Mouse (Mus musculus): Measurements from ENCODE around the gene Prkaca. TPM values are rescaled to one million over a fixed set of nuclear protein-coding genes. Genes with fewer than 3 reads are reported as not detected.

The Prkaca gene
- polyA plus RNA-seq (2012), result 53.2 and 56.2 TPM in 2 replicates

DNA sequence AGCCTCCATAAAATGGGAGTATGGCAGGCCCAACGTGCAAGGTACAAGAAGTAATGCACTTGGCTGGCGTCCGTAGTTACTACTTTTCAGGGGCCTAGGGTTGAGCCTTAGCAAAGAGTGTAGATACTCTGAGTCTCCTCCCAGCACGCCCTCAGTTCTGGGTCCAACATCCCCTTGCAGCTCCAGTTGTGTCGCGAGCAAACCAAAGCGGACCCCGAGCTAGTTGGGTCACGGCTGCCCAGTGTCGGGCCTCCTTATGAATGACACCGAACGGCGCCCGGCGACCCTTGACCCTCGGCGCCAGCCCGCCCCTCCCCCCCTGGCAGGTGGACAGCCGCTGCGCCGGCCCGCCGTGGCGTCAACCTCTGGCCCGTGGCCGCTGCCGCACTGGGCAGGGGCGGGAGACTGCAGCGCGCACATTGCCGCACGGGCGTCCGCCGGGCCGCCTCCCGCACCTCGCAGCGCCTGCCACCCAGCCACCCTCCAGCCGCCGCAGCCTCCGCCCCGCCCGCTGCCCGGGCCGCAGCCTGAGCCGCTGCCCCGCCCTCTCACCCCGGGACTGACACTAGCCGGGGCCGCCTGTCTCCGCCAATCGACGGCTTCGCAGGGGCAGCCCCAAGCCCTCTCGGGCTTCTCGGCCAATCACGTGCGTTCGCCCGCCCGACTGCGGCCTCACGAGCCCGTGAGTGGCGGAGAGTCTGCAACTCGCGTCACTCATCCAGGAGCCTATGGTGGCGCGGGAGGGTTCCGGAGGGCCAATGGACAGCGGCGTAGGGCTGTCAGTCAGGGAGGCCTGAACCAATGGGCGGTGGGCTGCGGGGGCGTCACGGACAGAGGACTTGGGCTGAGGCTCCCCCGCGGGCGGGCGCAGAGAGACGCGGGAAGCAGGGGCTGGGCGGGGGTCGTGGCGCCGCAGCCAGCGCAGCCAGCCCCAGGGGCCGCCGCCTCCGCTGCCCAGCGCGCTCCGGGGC lies at the start of gene Prkaca:
Gene Prkaca (plus strand): TSS at position 844 of the 971 bp plus-strand sequence.
- no peak for TF ChIP-seq GATA1 (IDR thresholded peaks at IDR 0.05; ENCODE audit: low read length)

DNA sequence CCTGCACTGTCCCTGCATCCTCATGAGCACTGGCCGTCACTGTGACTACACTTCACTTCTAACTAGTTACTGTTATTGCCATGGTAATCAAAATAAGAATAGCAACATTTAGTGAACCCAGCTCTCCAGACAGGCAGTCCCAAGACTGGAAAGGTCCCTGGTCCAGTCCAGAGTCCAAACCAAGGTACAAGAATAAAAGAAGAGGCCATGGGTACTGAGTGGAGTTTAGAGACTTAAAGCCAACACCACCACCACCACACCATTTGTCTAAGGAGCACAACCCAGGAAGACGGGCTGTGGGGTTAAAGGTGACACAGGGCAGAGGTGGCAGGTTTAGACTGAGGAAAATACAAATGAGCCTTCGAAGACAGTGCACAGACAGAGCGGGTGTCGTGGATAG lies 48.2 kb upstream of the Prkaca start:
- no peak for TF ChIP-seq GATA1 (IDR thresholded peaks at IDR 0.05; ENCODE audit: low read length)

DNA sequence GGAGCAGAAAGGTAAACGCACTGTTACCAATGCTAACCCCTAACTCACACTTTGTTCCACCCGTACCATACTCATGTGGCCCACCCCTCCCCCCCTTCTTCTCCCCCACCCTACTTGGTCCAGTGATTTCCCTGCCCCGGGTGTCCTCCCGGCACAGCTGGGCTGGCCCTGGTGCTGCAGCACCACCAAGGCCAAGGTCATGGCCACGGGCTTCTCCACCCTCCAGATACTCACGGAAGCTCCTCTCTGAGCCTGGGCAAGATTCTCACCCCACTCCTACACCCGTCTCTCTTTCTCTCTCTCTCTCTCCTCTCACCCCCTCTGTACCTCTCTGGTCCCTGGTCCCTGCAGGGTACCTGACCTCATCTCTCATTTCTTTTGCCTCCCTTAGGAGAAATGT lies 46.5 kb upstream of the Prkaca start:
- TF ChIP-seq GATA1 (IDR thresholded peaks at IDR 0.05; ENCODE audit: low read length), result no peak

DNA sequence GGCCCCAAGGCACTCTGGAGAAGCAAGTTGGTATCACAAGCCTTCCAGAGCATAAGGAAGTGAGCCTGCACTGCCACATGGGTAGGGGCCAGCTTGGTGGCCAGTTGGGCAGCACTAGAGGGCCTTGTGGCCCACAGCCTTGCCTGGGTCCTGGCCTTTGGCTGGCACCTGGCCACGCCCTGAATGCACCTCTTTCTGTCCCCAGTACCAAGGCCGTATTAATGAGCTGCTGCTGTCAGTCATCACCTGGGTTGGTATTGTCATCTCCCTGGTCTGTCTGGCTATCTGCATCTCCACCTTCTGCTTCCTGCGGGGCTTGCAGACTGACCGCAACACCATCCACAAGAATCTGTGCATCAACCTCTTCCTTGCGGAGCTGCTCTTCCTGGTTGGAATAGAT lies 38.6 kb upstream of the Prkaca start:
- no peak for TF ChIP-seq GATA1 (IDR thresholded peaks at IDR 0.05; ENCODE audit: low read length)

DNA sequence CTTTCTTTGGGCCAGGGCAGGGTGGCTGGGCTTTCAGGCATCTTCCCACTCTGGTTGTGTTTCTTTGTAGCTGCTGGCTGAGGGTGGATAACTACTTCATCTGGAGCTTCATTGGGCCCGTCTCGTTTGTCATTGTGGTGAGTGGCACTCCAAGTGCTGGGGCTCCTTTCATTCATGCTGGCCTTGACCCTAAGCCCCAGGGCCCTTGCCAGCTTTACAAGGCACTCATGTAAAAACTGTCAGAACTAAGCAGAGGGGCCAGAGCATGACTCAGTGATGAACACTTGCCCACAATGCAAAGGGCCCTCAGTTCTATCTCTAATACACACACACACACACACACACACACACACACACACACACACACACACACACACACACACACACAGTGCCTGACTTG lies 37.8 kb upstream of the Prkaca start:
- TF ChIP-seq GATA1 (IDR thresholded peaks at IDR 0.05; ENCODE audit: low read length), result no peak

DNA sequence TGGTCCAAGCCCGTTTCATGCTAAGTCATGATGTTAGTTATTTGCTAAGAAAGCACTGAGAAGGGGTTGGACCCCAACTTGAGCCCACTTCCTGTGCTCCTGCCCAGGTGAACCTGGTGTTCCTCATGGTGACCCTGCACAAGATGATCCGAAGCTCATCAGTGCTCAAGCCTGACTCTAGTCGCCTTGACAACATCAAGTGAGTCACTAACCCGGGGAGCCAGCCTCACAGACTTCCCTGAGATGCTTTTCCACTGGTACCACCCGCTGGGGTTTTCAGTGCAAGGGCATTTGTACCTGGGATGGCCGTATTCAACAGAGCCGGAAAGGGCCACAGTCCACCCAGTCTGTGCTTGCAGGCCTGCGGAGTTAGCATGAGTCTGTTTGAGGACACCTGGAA lies 37.4 kb upstream of the Prkaca start:
- no peak for TF ChIP-seq GATA1 (IDR thresholded peaks at IDR 0.05; ENCODE audit: low read length)

DNA sequence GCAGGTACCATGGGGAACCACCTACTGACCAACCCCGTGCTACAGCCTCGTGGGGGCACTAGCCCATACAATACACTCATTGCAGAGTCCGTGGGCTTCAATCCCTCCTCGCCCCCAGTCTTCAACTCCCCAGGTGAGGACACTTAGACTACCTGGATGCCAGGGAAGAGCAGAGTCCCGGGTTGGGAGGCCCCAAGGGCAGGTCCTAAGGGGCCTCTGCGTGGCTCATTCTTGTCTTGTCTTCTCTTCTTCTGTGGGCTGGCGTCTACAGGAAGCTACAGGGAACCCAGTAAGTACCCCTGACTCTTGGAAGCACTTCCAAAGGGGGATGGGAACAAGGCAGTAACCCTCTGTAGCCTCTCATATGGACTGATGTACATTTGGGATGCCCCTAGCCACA lies 35.1 kb upstream of the Prkaca start:
- TF ChIP-seq GATA1 (IDR thresholded peaks at IDR 0.05; ENCODE audit: low read length), result no peak

DNA sequence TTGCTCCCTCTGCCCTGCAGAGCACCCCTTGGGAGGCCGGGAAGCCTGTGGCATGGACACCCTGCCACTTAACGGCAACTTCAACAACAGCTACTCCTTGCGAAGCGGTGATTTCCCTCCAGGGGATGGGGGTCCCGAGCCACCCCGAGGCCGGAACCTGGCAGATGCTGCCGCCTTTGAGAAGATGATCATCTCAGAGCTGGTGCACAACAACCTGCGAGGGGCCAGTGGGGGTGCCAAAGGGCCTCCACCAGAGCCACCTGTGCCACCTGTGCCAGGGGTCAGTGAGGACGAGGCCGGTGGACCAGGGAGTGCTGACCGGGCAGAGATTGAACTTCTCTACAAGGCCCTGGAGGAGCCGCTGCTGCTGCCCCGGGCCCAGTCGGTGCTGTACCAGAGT lies 34.5 kb upstream of the Prkaca start:
- TF ChIP-seq GATA1 (IDR thresholded peaks at IDR 0.05; ENCODE audit: low read length), result no peak

DNA sequence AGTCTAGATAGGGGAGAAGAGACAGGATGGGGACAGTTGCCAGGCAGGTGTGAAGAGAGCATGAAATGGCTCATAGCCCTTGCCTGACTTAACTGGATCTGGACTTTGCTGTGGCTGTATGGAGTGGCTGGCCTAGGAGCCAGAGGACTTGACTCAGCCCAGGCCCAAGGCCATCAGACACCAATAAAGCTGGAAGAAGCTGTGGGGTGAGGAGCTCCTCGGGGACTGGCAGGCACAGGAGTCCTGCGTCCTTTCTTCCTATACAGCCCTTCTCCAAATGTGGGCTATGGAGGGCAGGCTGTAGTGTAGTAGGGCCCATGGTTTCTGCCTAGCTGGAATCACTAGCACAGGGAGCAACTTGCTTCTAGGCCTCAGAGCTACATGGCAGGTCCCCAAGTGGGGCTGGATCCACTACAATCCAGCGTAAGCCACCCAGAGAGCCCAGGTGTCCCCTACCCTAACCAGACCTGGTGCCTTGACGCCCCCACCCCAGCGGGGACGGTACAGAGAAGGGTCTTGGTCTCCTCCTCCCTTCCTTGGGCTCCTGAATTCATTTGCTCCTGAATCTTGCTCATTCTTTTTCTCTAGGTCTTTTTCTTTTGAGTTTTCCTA lies 31.6 kb upstream of the Prkaca start:
- no peak for TF ChIP-seq GATA1 (IDR thresholded peaks at IDR 0.05; ENCODE audit: low read length)

DNA sequence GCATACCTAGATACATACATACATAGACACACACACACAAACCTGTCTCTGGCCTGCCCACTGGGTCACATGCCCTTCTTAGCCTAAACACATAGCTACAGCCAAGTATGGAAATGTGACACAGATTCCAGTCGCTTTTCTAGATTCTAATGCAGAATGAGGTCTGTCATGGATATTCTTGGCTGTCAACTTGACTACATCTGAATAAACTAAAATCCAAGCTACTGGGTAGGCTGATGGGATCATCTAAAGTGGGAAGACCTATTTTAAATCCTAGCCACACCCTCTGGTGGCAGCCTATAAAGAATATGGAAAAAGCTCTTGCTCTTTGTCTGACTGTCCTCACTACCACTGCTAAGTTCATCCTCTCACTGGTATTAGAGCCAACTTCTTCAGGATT lies 30.3 kb upstream of the Prkaca start:
- no peak for TF ChIP-seq GATA1 (IDR thresholded peaks at IDR 0.05; ENCODE audit: low read length)

DNA sequence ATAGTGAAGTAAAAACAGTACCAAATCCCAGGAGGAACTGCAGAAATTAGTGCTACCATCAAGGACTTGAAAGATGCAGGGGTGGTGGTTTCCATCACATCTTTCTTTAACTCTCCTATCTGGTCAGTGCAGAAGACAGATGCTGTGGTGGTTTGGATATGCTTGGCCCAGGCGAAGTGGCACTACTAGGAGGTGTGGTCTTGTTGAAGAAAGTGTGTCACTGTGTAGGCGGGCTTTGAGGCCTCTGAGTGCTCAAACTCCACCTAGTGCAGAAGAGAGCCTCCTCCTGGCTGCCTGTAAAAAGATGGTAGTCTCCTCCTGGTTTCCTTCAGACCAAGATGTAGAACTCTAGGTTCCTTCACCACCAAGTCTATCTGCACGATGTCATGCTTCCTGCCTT lies 27.3 kb upstream of the Prkaca start:
- TF ChIP-seq GATA1 (IDR thresholded peaks at IDR 0.05; ENCODE audit: low read length), result no peak

DNA sequence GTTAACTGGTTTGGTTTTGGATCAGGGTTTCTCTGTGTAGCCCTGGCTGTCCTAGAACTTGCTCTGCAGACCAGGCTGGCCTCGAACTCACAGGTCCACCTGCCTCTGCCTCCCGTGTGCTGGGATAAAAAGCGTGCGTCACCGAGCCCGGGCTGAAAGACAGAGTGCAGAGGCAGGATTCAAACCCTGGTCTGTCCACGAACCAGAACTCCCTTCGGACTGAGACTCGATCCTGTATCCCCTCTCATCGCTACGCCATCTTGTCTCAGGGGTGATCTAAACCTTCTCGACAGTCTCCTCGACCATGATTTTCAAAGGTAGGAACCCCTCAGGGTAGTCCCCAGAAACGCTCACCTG lies 18.1 kb upstream of the Prkaca start:
- no peak for TF ChIP-seq GATA1 (IDR thresholded peaks at IDR 0.05; ENCODE audit: low read length)

DNA sequence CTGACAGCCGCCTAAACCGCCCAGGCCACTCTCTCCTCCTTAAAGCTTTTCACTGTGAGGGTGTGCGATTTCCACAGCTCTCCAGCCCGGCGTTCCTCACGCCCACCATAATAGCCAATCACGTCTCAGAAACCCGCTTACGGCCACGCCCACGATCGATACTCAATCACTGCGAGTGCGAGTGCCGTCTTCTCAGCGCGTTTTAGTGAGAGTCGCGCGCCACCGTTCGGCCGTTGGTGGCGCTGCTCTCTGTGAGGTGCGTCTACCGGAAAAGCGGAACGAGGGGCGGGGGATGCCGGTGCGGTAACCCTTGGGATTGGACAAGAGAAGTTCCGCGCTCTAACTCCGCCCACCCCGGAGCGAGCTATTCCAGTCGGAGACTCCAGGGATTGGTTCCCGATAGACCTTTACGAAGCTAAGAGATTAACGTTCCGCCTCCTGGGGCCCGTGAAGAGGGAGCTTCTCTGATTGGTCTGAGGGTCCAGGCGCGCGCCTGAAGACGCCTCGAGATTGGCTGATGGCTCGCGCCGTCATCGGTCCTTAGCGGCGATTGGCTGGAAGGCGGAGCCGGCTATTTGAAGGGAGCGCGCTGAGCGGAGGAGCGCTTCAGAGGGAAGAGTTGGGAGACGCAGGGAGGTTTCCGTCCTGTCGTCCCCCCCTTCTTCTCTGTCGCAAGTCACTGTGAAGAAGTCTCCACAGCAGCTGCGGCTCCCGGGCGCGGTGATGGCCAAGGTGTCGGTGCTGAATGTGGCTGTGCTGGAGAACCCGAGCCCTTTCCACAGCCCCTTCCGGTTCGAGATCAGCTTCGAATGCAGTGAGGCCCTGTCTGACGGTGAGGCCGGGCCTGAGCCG lies 17.5 kb upstream of the Prkaca start, which contains the start of the genes Gm10644 and Asf1b:
Gene Gm10644 (minus strand): TSS at position 100 of the 852 bp plus-strand sequence.
Gene Asf1b (plus strand): TSS at position 402 of the 852 bp plus-strand sequence.
- TF ChIP-seq GATA1 (IDR thresholded peaks at IDR 0.05; ENCODE audit: low read length), result no peak

DNA sequence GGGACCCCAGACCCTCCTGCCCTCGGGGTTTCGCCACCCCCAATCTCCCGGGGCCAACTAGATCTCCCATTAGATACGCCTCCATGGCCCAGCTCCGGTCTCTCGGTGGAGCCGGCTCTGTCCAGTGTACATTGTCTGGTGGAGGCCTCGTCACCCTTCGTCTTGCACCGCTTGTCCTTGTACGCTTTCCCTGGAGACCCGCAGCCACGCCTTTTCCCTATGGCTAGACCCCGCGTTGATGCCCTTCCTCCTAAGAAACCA lies 16.9 kb upstream of the Prkaca start:
- no peak for TF ChIP-seq GATA1 (IDR thresholded peaks at IDR 0.05; ENCODE audit: low read length)

DNA sequence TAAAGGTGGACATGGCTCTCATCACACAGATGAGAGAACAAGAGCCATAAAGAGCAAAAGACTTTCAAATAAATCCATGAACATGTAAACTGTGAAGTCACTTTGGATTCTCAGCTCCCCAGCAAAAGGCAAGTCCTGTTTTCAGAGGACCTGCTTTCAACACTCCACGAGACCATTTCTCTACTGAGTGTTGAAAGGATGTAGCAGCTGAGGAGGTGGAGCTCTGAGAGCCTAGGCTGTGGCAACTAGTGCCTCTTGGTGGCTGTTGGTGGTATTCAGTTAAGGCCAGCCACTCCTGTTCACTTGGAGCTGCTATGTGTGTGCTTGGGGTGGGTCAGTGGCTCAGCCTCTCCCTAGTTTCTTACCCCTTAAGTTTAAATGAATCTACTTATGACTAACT lies 16.0 kb upstream of the Prkaca start:
- no peak for TF ChIP-seq GATA1 (IDR thresholded peaks at IDR 0.05; ENCODE audit: low read length)
